Mouse (Mus musculus): ENCODE data around the gene Cnn2. TPM values are rescaled to one million over a fixed set of nuclear protein-coding genes. Genes with fewer than 3 reads are reported as not detected.
A peak's percentile ranks its signal among the peaks of the same experiment; 100 is the strongest.

Cnn2 gene
- polyA plus RNA-seq, 1 experiment from 2014 or later, result 320 TPM

- 25% methylated on average over 28 of the region's 28 CpGs for WGBS
- DNase-seq (ENCODE audit: low spot score) (no peak), ATAC-seq (replicated peaks; ENCODE audit: low FRiP score, low TSS enrichment, low read depth) (no peak)
- Histone ChIP-seq H3K4me3 (ENCODE audit: low read depth, low read length) (no peak overlapping the region), H3K27me3 (replicated peaks; ENCODE audit: control insufficient read depth, insufficient read depth, low read length) (peaks cover 32% of the 10 kb centered on the region), H3K9ac (ENCODE audit: low read length) (no peak overlapping the region), H3K9me3 (ENCODE audit: control insufficient read depth, low read length) (peaks cover 17% of the 10 kb centered on the region), H3K4me1 (replicated peaks; ENCODE audit: control insufficient read depth, insufficient read depth, low read length) (peaks cover 10% of the 10 kb centered on the region; the same call in 1 of the 2 replicates), H3K4me2 (ENCODE audit: low read length) (no peak overlapping the region), H3K27ac (ENCODE audit: low read depth) (no peak overlapping the region), H3K36me3 (ENCODE audit: control insufficient read depth, insufficient read depth, low read length) (peaks cover 11% of the 10 kb centered on the region; the same call in 1 of the 2 replicates)
Measured at GRCm38 (mm10) chr10:80014484-80015290, 26.3 kb downstream of the Cnn2 start.

- peaks cover 8% of the 10 kb centered on the region for H3K9me3 ChIP-seq (ENCODE audit: control insufficient read depth, low read length)
- H3K4me2 ChIP-seq (ENCODE audit: low read length), result no peak overlapping the region
- no peak overlapping the region for H3K4me3 ChIP-seq (ENCODE audit: low read depth, low read length)
- no peak overlapping the region for H3K27ac ChIP-seq (ENCODE audit: low read depth)
- ATAC-seq (replicated peaks; ENCODE audit: low FRiP score, low TSS enrichment, low read depth) (no peak), DNase-seq (ENCODE audit: low spot score) (no peak)
- no peak overlapping the region for H3K9ac ChIP-seq (ENCODE audit: low read length)
- peaks cover 14% of the 10 kb centered on the region; the same call in 1 of the 2 replicates for H3K4me1 ChIP-seq (replicated peaks; ENCODE audit: control insufficient read depth, insufficient read depth, low read length)
- WGBS, result 68% methylated on average over 10 of the region's 10 CpGs
- H3K27me3 ChIP-seq (replicated peaks; ENCODE audit: control insufficient read depth, insufficient read depth, low read length), result peaks cover 32% of the 10 kb centered on the region
- H3K36me3 ChIP-seq (ENCODE audit: control insufficient read depth, insufficient read depth, low read length), result peaks cover 5% of the 10 kb centered on the region; the same call in 1 of the 2 replicates
Measured at GRCm38 (mm10) chr10:80015583-80015982, 27.2 kb downstream of the Cnn2 start.

GRCm38 (mm10) chr10:80016511-80016910 lies 28.1 kb downstream of the Cnn2 start, which contains the start of gene Arhgap45:
Gene Arhgap45 (plus strand): TSS chr10:80016653.
- Histone ChIP-seq H3K27ac (ENCODE audit: low read depth) (no peak within 1 kb of the TSS), H3K9ac (ENCODE audit: low read length) (no peak within 1 kb of the TSS), H3K4me2 (ENCODE audit: low read length) (no peak within 1 kb of the TSS), H3K9me3 (ENCODE audit: control insufficient read depth, low read length) (no peaks in the 10 kb centered on the region), H3K4me3 (ENCODE audit: low read depth, low read length) (0 out of 2 replicates have a peak within 1 kb of the TSS, but pooled peaks have one; percentile 6), H3K27me3 (replicated peaks; ENCODE audit: control insufficient read depth, insufficient read depth, low read length) (peaks cover 32% of the 10 kb centered on the region), H3K4me1 (replicated peaks; ENCODE audit: control insufficient read depth, insufficient read depth, low read length) (peaks cover 14% of the 10 kb centered on the region; the same call in 1 of the 2 replicates), H3K36me3 (ENCODE audit: control insufficient read depth, insufficient read depth, low read length) (no peaks in the 10 kb centered on the region)
- ATAC-seq (replicated peaks; ENCODE audit: low FRiP score, low TSS enrichment, low read depth), result no peak
- no peak for DNase-seq (ENCODE audit: low spot score)
- 71% methylated on average over 11 of the region's 11 CpGs for WGBS

GRCm38 (mm10) chr10:80016931-80017330 lies 28.5 kb downstream of the Cnn2 start:
- Histone ChIP-seq H3K9ac (ENCODE audit: low read length) (no peak overlapping the region), H3K27ac (ENCODE audit: low read depth) (no peak overlapping the region), H3K4me1 (replicated peaks; ENCODE audit: control insufficient read depth, insufficient read depth, low read length) (peaks cover 14% of the 10 kb centered on the region; the same call in 1 of the 2 replicates), H3K4me3 (ENCODE audit: low read depth, low read length) (0 out of 2 replicates have a peak overlapping the region, but pooled peaks have one; percentile 6), H3K9me3 (ENCODE audit: control insufficient read depth, low read length) (no peaks in the 10 kb centered on the region), H3K36me3 (ENCODE audit: control insufficient read depth, insufficient read depth, low read length) (0 out of 2 replicates have a peak, but pooled peaks cover under 1% of the 10 kb centered on the region), H3K27me3 (replicated peaks; ENCODE audit: control insufficient read depth, insufficient read depth, low read length) (peaks cover 29% of the 10 kb centered on the region), H3K4me2 (ENCODE audit: low read length) (no peak overlapping the region)
- WGBS, result 92% methylated on average over 10 of the region's 10 CpGs
- ATAC-seq (replicated peaks; ENCODE audit: low FRiP score, low TSS enrichment, low read depth) (no peak), DNase-seq (ENCODE audit: low spot score) (no peak)

GRCm38 (mm10) chr10:80017361-80017760 lies 29.0 kb downstream of the Cnn2 start:
- no peaks in the 10 kb centered on the region for H3K9me3 ChIP-seq (ENCODE audit: control insufficient read depth, low read length)
- H3K4me3 ChIP-seq (ENCODE audit: low read depth, low read length), result no peak overlapping the region
- peaks cover 29% of the 10 kb centered on the region for H3K27me3 ChIP-seq (replicated peaks; ENCODE audit: control insufficient read depth, insufficient read depth, low read length)
- no peak for ATAC-seq (replicated peaks; ENCODE audit: low FRiP score, low TSS enrichment, low read depth)
- H3K4me1 ChIP-seq (replicated peaks; ENCODE audit: control insufficient read depth, insufficient read depth, low read length), result peaks cover 14% of the 10 kb centered on the region; the same call in 1 of the 2 replicates
- no peak overlapping the region for H3K27ac ChIP-seq (ENCODE audit: low read depth)
- H3K36me3 ChIP-seq (ENCODE audit: control insufficient read depth, insufficient read depth, low read length), result 0 out of 2 replicates have a peak, but pooled peaks cover 3% of the 10 kb centered on the region
- WGBS, result 74% methylated on average over 3 of the region's 3 CpGs
- H3K9ac ChIP-seq (ENCODE audit: low read length), result no peak overlapping the region
- H3K4me2 ChIP-seq (ENCODE audit: low read length), result no peak overlapping the region
- no peak for DNase-seq (ENCODE audit: low spot score)

- H3K4me2 ChIP-seq (ENCODE audit: low read length), result no peak overlapping the region
- H3K9me3 ChIP-seq (ENCODE audit: control insufficient read depth, low read length), result no peaks in the 10 kb centered on the region
- WGBS, result 84% methylated on average over 14 of the region's 14 CpGs
- peaks cover 27% of the 10 kb centered on the region for H3K27me3 ChIP-seq (replicated peaks; ENCODE audit: control insufficient read depth, insufficient read depth, low read length)
- no peak overlapping the region for H3K27ac ChIP-seq (ENCODE audit: low read depth)
- H3K9ac ChIP-seq (ENCODE audit: low read length), result no peak overlapping the region
- H3K4me3 ChIP-seq (ENCODE audit: low read depth, low read length), result no peak overlapping the region
- H3K36me3 ChIP-seq (ENCODE audit: control insufficient read depth, insufficient read depth, low read length), result 0 out of 2 replicates have a peak, but pooled peaks cover 3% of the 10 kb centered on the region
- no peak for DNase-seq (ENCODE audit: low spot score)
- peaks cover 14% of the 10 kb centered on the region; the same call in 1 of the 2 replicates for H3K4me1 ChIP-seq (replicated peaks; ENCODE audit: control insufficient read depth, insufficient read depth, low read length)
- no peak for ATAC-seq (replicated peaks; ENCODE audit: low FRiP score, low TSS enrichment, low read depth)
Measured at GRCm38 (mm10) chr10:80017771-80018170, 29.4 kb downstream of the Cnn2 start.

- Histone ChIP-seq H3K27me3 (replicated peaks; ENCODE audit: control insufficient read depth, insufficient read depth, low read length) (peaks cover 17% of the 10 kb centered on the region), H3K27ac (ENCODE audit: low read depth) (no peak overlapping the region; the same call in 1 of the 2 replicates), H3K9ac (ENCODE audit: low read length) (no peak overlapping the region), H3K9me3 (ENCODE audit: control insufficient read depth, low read length) (no peaks in the 10 kb centered on the region), H3K4me1 (replicated peaks; ENCODE audit: control insufficient read depth, insufficient read depth, low read length) (peaks cover 14% of the 10 kb centered on the region; the same call in 1 of the 2 replicates), H3K36me3 (ENCODE audit: control insufficient read depth, insufficient read depth, low read length) (0 out of 2 replicates have a peak, but pooled peaks cover 3% of the 10 kb centered on the region), H3K4me2 (ENCODE audit: low read length) (peak overlapping the region; percentile 47), H3K4me3 (ENCODE audit: low read depth, low read length) (no peak overlapping the region)
- WGBS, result 6% methylated on average over 14 of the region's 15 CpGs
- ATAC-seq (replicated peaks; ENCODE audit: low FRiP score, low TSS enrichment, low read depth) (peak; percentile 61), DNase-seq (ENCODE audit: low spot score) (peak; percentile 70)
Measured at GRCm38 (mm10) chr10:80018739-80019297, 30.4 kb downstream of the Cnn2 start.

GRCm38 (mm10) chr10:80019471-80020131 lies 31.2 kb downstream of the Cnn2 start:
- peaks cover 14% of the 10 kb centered on the region; the same call in 1 of the 2 replicates for H3K4me1 ChIP-seq (replicated peaks; ENCODE audit: control insufficient read depth, insufficient read depth, low read length)
- 0 out of 2 replicates have a peak, but pooled peaks cover 3% of the 10 kb centered on the region for H3K36me3 ChIP-seq (ENCODE audit: control insufficient read depth, insufficient read depth, low read length)
- peak overlapping the region; percentile 27 for H3K4me3 ChIP-seq (ENCODE audit: low read depth, low read length)
- no peaks in the 10 kb centered on the region for H3K9me3 ChIP-seq (ENCODE audit: control insufficient read depth, low read length)
- DNase-seq (ENCODE audit: low spot score) (peak; percentile 71), ATAC-seq (replicated peaks; ENCODE audit: low FRiP score, low TSS enrichment, low read depth) (peak; percentile 75)
- H3K4me2 ChIP-seq (ENCODE audit: low read length), result peak overlapping the region; percentile 47
- peaks cover 9% of the 10 kb centered on the region for H3K27me3 ChIP-seq (replicated peaks; ENCODE audit: control insufficient read depth, insufficient read depth, low read length)
- 8% methylated on average over 20 of the region's 20 CpGs for WGBS
- peak overlapping the region; percentile 52 for H3K27ac ChIP-seq (ENCODE audit: low read depth)
- H3K9ac ChIP-seq (ENCODE audit: low read length), result peak overlapping the region; percentile 53
